Mouse (Mus musculus) heart, postnatal 0 days (tissue): ENCODE data around the gene Tbk1.

Source experiments
- CTCF ChIP-seq: IDR thresholded peaks from 2 replicates; pipeline ENCODE4 v1.5.1; 2016; ENCODE audit warnings: antibody characterized with exemption, control low read depth, low read depth
- EP300 ChIP-seq: IDR thresholded peaks from 2 replicates; pipeline ENCODE4 v1.6.1; 2016; ENCODE audit warnings: antibody characterized with exemption, low read depth

- TF ChIP-seq CTCF (no peak), EP300 (no peak)
Measured at GRCm38 (mm10) chr10:121604632-121605344, 18.2 kb upstream of the Tbk1 start.
